Mouse (Mus musculus) stomach, adult 2 months (tissue): Measurements from ENCODE around the gene B4gat1. TPM values are rescaled to one million over a fixed set of nuclear protein-coding genes. Genes with fewer than 3 reads are reported as not detected.

Experiments
- polyA plus RNA-seq: library from polyadenylated mRNA; depleted of rRNA; stranded (reverse); fragments of >200 nt; gene quantifications from 2 replicates; pipeline ENCODE4 v1.2.3, GENCODE M21; 2012; rRNA removed

Gene B4gat1
- polyA plus RNA-seq = 9.1 and 12.1 TPM in 2 replicates

GRCm38 (mm10) chr19:5038709-5039156 lies at the start of gene B4gat1, which contains the start of gene AC124502.3:
Gene B4gat1, plus strand, starts transcription at chr19:5038826.
Gene AC124502.3, plus strand, starts transcription at chr19:5038891.

GRCm38 (mm10) chr19:4990256-4990625 lies 48.4 kb upstream of the B4gat1 start, which contains the start of gene Npas4:
Gene Npas4, minus strand, starts transcription at chr19:4990316.

GRCm38 (mm10) chr19:5023621-5024479 lies 14.8 kb upstream of the B4gat1 start, which contains the start of gene Slc29a2:
Gene Slc29a2, plus strand, starts transcription at chr19:5023860.

GRCm38 (mm10) chr19:5040862-5041523 lies 2.4 kb downstream of the B4gat1 start, which contains the start of gene Brms1:
Gene Brms1, plus strand, starts transcription at chr19:5041354.

GRCm38 (mm10) chr19:5050047-5050905 lies 11.7 kb downstream of the B4gat1 start, which contains the start of gene Rin1:
Gene Rin1, plus strand, starts transcription at chr19:5050481.

GRCm38 (mm10) chr19:5067867-5068569 lies 29.4 kb downstream of the B4gat1 start, which contains the start of gene Cd248:
Gene Cd248, plus strand, starts transcription at chr19:5068078.

GRCm38 (mm10) chr19:5085145-5085863 lies 46.7 kb downstream of the B4gat1 start, which contains the start of gene Tmem151a:
Gene Tmem151a, minus strand, starts transcription at chr19:5085531.

GRCm38 (mm10) chr19:5087884-5088728 lies 49.5 kb downstream of the B4gat1 start, which contains the start of gene Yif1a:
Gene Yif1a, plus strand, starts transcription at chr19:5088538.

Other genes with a start within 250 kb of the B4gat1 start
- gene Rbm4, start 244.9 kb upstream of the B4gat1 start, polyA plus RNA-seq = 7.1 and 8.2 TPM in 2 replicates
- gene Gm21992, start 227.2 kb upstream of the B4gat1 start, polyA plus RNA-seq = 10.9 and 14.2 TPM in 2 replicates
- 32.4 and 33.3 TPM in 2 replicates for gene Rbm14, start 227.2 kb upstream of the B4gat1 start, polyA plus RNA-seq
- 23.8 and 24.3 TPM in 2 replicates for gene Ccs, start 199.5 kb upstream of the B4gat1 start, polyA plus RNA-seq
- gene Ccdc87, start 199.5 kb upstream of the B4gat1 start, polyA plus RNA-seq = 0.02 TPM in 1 of 2 replicates, not detected in the other
- 45.7 and 55.3 TPM in 2 replicates for gene Ctsf, start 183.7 kb upstream of the B4gat1 start, polyA plus RNA-seq
- gene Actn3, start 160.9 kb upstream of the B4gat1 start, polyA plus RNA-seq = 1.5 and 5.9 TPM in 2 replicates
- gene Zdhhc24, start 160.2 kb upstream of the B4gat1 start, polyA plus RNA-seq = 12.6 and 15.1 TPM in 2 replicates
- gene Bbs1, start 132.2 kb upstream of the B4gat1 start, polyA plus RNA-seq = 1.3 and 1.4 TPM in 2 replicates
- gene Dpp3, start 110.5 kb upstream of the B4gat1 start, polyA plus RNA-seq = 105 and 113 TPM in 2 replicates
- gene Peli3, start 95.7 kb upstream of the B4gat1 start, polyA plus RNA-seq = 2.4 and 2.7 TPM in 2 replicates
- gene Mrpl11, start 76.7 kb upstream of the B4gat1 start, polyA plus RNA-seq = 5.0 and 6.0 TPM in 2 replicates
- 2.9 and 3.7 TPM in 2 replicates for gene Npas4, start 48.5 kb upstream of the B4gat1 start, polyA plus RNA-seq
- 4.5 and 5.5 TPM in 2 replicates for gene Slc29a2, start 15.0 kb upstream of the B4gat1 start, polyA plus RNA-seq
- gene AC124502.3, start 65 bp downstream of the B4gat1 start, polyA plus RNA-seq = 0.42 and 2.6 TPM in 2 replicates
- gene Brms1, start 2.5 kb downstream of the B4gat1 start, polyA plus RNA-seq = 70.6 and 73.0 TPM in 2 replicates
- gene Rin1, start 11.7 kb downstream of the B4gat1 start, polyA plus RNA-seq = 15.4 and 15.8 TPM in 2 replicates
- gene Cd248, start 29.3 kb downstream of the B4gat1 start, polyA plus RNA-seq = 17.7 and 19.4 TPM in 2 replicates
- gene Tmem151a, start 46.7 kb downstream of the B4gat1 start, polyA plus RNA-seq = 55.2 and 81.3 TPM in 2 replicates
- 124 and 160 TPM in 2 replicates for gene Yif1a, start 49.7 kb downstream of the B4gat1 start, polyA plus RNA-seq
- 1.8 and 2.7 TPM in 2 replicates for gene Cnih2, start 59.7 kb downstream of the B4gat1 start, polyA plus RNA-seq
- gene Rab1b, start 68.2 kb downstream of the B4gat1 start, polyA plus RNA-seq = 130 and 151 TPM in 2 replicates
- 22.3 and 26.2 TPM in 2 replicates for gene Klc2, start 79.7 kb downstream of the B4gat1 start, polyA plus RNA-seq
- gene Pacs1, start 234.3 kb downstream of the B4gat1 start, polyA plus RNA-seq = 8.3 and 8.5 TPM in 2 replicates